Mouse (Mus musculus): ENCODE results near the gene Rnf227.

GRCm38 (mm10) chr11:69305291-69305690, 35.0 kb upstream of the Rnf227 start:
- TF ChIP-seq GATA1 (IDR thresholded peaks at IDR 0.05; ENCODE audit: low read length) (no peak), TAL1 (IDR thresholded peaks at IDR 0.05; ENCODE audit: low read length) (no peak)
